Mouse (Mus musculus): ENCODE measurements around the gene Tmem200b. TPM values are rescaled to one million over a fixed set of nuclear protein-coding genes. Genes with fewer than 3 reads are reported as not detected.

Gene Tmem200b
- 1.6 and 2.8 TPM in 2 replicates for polyA plus RNA-seq (2012)

DNA sequence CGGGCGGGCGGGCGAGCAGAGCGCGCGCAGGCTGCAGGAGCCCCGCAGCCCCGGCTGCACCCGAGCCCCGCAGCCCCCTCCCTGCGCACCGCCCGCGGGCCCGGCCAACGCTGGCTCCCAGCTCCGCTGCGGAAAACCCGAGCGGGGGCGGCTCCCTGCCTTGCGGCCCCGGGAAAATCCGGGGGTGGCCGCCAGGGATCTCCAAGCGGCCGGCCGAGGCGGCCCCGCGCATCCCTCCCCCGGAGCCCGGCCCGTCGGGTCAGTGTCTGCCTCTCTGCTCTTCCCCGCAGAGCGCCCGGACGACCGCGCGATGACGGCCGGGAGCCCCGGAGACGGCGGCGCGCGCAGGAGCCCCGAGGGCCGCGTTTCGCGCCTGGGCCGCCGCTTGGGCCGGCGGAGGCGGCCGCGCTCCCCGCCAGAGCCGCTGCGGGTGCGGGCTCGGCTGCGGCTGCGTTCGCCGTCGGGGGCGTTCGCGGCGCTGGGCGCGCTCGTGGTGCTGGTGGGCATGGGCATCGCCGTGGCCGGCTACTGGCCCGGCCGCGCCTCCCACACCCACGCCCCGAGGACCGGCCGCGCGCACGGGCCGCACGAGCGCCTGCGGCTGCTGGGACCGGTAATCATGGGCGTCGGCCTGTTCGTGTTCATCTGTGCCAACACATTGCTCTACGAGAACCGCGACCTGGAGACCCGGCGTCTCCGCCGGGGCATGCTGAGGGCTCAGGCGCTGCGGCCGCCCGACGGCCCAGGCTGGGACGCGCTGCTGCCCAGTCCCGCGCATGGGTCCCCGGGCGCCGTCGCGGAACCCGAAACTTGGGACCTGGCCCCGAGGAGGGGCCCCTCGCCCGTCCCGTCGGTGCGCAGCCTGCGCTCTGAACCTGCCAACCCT, at the start of gene Tmem200b:
TSS of gene Tmem200b (plus strand) at position 311 of the 886 bp plus-strand sequence.

DNA sequence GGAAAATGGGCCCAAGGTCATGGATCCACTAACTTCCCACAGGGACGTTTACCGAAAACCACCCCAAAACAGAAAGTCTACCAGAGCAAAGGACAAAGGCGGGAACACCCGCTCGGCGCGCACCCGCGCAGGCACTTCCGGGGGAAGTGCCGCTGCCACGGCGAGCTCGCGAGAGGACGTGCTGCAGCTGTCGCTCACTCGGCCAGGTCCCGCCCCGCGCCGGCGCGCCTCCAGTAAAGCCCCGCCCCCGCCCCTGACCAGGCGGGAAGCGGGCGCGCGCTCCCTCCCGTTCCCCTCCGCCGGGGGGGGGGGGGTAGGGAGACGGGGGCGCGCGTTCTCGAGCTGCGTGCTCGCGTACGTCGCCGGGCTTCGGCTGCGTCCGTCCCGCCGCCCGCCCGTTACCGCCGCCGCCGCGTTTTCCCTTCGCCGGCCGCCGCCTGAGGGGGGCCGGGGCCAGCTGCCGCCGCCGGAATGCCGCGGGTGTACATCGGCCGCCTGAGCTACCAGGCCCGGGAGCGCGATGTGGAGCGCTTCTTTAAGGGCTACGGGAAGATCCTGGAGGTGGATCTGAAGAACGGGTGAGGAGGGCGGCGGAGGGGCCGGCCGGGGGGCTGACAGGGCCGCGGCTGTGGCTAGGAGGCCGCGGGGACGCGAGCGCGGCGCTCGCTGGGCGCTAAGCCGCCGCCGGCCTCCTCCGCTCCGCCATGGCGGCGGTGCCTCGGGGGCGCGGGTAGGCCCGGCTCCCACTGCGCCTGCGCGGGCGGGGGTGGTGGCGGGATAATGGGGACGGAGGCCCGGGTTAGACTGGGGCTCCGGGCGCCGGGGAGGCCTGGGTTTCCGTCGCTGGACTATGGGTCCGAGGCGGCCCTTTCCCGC, 48.0 kb upstream of the Tmem200b start, which contains the start of gene Srsf4:
TSS of gene Srsf4 (plus strand) at position 325 of the 876 bp plus-strand sequence.

Other genes with a start within 250 kb of the Tmem200b start
- gene Ptpru, start 83.5 kb upstream of the Tmem200b start, polyA plus RNA-seq (2012), result 6.6 and 8.1 TPM in 2 replicates
- 23.3 and 24.1 TPM in 2 replicates for gene Mecr, start 78.3 kb upstream of the Tmem200b start, polyA plus RNA-seq (2012)
- 166 and 223 TPM in 2 replicates for gene Srsf4, start 48.2 kb upstream of the Tmem200b start, polyA plus RNA-seq (2012)
- 0.28 and 0.60 TPM in 2 replicates for gene Gm10300, start 152.9 kb downstream of the Tmem200b start, polyA plus RNA-seq (2012)
- gene Epb41, start 153.6 kb downstream of the Tmem200b start, polyA plus RNA-seq (2012), result 36.6 and 47.6 TPM in 2 replicates
- gene Oprd1, start 222.7 kb downstream of the Tmem200b start, polyA plus RNA-seq (2012), result not detected in 2 replicates

Measured in megakaryocyte-erythroid progenitor cell, adult 5 weeks (primary cell).